Mouse (Mus musculus) gonadal fat pad, adult 2 months (tissue): ENCODE data around the gene Mcm10. TPM values are rescaled to one million over a fixed set of nuclear protein-coding genes. Genes with fewer than 3 reads are reported as not detected.

Source experiments
- DNase-seq: peaks from one replicate; pipeline ENCODE4 v3.0.0-alpha.2; 2012; ENCODE audit warnings: low read depth
- polyA plus RNA-seq: library from polyadenylated mRNA; depleted of rRNA; stranded (reverse); fragments of >200 nt; gene quantifications from 2 replicates; pipeline ENCODE4 v1.2.3, GENCODE M21; 2012; rRNA removed

Gene Mcm10
- polyA plus RNA-seq: 0.57 and 1.1 TPM in 2 replicates

DNA sequence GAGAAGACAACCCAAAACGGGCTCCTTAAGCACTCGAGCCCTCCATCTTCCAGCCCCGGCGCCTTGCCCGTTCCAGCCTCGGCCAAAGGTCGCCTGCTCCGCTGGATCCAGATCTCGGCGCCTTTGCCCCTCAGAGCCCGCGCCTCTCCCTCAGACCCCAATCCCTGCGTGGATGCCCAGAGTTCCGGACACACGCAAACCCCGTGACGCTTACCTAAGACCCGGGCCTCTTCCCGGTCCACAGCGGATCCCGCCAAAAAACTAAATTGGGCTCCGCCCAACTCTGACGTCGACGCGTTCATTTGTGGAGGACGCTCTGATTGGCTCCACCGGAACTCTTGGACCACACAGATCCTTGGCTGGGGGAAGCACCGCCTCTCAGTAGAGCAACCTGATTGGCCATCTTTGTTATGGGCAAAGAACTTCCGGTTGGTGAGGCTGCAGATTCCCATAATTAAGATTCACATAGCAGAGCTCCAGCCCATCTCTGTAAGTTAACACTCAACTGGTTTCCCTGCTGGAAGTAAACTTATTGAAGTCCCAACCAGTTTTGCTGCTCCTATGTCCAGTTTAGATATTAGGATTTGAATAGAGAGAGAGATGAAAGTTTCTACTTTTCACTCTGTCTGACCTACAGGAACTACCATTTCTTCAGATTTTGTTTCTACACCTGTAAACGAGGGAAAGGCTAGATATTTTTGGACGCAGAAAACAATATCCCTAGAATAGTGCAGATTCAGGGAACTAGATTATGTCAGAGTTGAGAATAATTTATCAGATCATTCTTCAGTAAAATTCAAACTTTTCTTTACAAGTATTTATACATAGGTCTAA, at the start of gene Mcm10:
Gene Mcm10, minus strand, starts transcription at position 301 of the 834 bp plus-strand sequence.
- peak; percentile 64 for DNase-seq

DNA sequence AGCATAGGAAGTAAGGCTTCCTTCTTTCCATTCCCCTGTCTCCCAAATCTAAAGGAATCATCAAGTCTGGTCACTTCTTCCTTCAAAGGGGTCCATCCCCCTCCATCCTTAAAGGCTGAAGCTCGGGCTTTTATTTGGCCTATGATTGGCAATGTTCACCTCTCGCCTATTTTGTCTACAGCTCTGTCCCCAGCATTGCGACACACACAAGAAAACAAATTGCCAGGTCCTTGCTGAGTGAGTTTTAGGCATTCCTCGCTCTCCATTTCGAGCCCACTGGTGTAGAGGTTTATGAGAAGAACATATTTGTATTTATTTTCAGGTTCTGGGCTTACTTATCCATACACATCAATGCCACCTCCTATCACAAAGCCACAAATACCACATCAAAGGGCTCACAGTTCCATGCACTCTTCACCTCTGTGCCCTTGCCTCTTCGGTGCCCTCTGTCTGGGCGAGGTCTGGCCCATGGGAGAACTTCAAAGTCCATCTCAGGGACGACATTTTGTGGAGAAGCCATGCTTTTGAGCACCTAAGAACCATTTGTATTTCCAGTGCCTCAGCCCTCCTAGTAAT, 48.6 kb upstream of the Mcm10 start:
- no peak for DNase-seq

DNA sequence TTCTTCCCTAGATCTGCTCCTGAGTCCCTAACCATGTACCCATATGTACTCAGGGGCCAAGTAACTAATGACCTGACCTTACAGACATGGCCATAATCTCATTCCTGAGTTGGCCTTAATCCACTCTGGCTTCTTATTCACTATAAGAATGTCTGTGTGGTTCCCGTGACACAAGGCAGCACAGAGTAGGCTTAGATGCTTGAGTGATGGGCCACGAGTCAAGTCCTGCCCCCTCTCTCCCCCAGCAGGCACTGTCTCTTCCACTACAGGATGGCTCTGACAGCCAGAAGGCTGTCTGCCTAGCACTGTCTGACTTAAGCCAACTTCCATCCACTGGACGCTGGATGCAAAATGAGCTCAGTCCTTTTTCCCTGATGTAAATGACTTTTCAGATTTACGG, 47.4 kb upstream of the Mcm10 start:
- DNase-seq: no peak

DNA sequence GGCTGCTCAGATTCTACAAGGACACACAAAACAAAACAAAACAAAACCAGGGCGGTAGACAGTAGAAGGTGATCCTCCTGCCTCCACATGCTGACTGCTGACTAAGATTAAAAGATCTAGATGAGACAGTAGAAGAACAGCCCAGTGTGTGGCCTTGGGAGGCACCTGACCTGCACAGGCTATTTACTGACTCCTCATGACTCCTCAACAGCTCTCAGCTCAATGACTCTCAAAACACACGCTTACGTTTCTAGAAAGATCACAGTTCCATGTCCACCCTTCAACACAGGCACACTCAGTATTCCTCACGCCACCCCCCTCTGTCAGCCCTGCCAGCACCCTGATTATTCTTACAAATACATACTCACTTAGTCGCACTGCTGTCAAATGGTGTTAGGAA, 45.8 kb upstream of the Mcm10 start:
- DNase-seq: no peak

- DNase-seq: no peak
These were observed 38.0 kb upstream of the Mcm10 start for GRCm38 (mm10) chr2:5050562-5050961.

- no peak for DNase-seq
These were observed 34.4 kb upstream of the Mcm10 start for GRCm38 (mm10) chr2:5047016-5047415.

DNA sequence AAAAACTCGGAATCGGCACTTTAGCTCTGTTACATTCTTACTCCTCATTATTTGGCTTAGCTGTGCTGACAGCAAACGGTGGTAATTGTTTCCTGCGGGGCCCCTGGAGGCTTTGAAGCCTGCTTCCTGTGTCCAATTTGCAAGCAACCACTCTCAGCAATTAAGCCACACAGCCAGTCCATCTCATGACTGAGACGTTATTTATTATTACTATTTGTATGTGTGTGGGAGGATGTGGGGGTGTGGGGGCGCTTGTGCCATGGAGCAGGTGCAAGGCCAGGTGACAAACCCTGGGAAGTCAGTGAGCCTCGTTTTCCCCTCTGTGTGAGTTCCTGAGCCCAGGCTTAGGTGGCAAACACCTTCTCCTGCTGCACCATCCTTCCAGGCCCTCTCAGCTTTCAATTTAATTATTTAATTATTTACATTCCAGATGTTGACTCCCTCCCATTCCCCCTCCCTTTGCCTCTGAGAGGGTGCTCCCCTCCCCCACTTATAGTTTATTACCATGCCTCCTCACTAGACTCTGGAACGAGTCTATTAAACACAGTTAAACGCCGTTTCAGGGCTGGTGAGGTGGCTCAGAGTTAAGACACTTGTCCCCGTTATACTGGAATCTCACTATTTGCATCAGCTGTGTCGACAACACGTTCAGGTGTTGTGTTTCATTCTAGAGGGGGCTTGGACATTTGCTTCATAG, 32.8 kb upstream of the Mcm10 start:
- DNase-seq: no peak

DNA sequence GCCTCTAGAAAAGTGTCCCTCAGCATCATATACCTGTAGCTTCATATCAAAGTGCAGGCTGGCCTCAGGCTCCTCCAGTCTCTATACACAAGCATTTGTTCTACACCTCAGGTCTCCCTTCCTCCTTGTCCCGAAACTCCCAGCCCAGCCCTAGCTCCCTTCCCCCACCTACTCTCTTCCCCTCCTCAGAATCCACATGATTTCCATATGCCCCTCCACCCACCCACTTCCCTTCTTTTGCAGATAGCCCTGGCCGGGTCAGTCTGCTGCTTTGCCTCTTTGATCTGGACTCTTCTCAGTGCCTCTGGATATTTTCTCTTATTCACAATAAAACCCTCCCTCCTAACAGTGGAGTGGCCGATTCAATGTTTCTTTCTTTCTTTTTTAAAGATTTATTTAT, 31.7 kb upstream of the Mcm10 start:
- no peak for DNase-seq

GRCm38 (mm10) chr2:5043476-5043761, 30.8 kb upstream of the Mcm10 start:
- DNase-seq: no peak

GRCm38 (mm10) chr2:5042616-5043475, 30.3 kb upstream of the Mcm10 start:
- DNase-seq: no peak

- no peak for DNase-seq
These were observed 29.3 kb upstream of the Mcm10 start for GRCm38 (mm10) chr2:5041854-5042253.

- no peak for DNase-seq
These were observed 27.9 kb upstream of the Mcm10 start for GRCm38 (mm10) chr2:5040281-5041161.

DNA sequence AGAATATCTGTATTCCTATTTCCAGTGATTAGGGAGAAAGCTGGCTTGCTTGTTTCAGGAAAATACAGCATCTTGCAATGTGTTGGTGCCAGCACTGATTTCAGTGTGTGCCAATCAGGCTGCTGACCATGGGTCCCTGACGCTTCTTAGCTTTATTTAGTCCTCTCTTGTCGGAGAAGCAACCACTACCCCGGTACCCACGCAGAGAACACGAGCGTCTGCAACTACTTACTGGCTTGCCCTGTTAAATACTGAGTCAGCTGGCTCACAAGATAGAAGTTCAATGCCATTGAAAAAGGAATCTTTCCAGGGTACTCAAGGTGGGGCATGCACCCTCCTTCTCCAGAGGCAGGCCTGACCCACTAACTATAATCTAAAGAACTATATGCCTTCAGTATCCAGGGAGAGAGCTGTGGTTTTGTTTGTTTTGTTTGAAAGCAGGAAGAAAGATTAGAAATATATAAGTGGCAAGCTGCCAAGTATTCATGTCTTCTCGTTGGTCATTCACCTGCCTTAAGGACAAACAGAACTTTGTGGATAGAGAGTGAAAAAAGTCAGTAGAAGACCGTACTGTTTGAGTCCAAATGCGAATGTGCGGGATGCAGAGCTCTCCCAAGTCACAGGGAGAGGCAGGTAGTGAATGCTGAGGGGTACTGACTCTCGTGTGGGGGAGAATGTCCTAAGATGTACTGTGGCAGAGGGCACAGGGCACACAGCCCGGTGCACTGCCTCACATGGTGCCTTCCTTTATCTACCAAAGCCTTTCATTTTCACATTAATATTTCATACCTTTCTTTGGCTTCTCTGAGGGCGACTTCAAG, 27.0 kb upstream of the Mcm10 start:
- no peak for DNase-seq

- DNase-seq: no peak
These were observed 25.7 kb upstream of the Mcm10 start for GRCm38 (mm10) chr2:5038320-5038719.

- DNase-seq: no peak
These were observed 24.8 kb upstream of the Mcm10 start for GRCm38 (mm10) chr2:5037390-5037789.

DNA sequence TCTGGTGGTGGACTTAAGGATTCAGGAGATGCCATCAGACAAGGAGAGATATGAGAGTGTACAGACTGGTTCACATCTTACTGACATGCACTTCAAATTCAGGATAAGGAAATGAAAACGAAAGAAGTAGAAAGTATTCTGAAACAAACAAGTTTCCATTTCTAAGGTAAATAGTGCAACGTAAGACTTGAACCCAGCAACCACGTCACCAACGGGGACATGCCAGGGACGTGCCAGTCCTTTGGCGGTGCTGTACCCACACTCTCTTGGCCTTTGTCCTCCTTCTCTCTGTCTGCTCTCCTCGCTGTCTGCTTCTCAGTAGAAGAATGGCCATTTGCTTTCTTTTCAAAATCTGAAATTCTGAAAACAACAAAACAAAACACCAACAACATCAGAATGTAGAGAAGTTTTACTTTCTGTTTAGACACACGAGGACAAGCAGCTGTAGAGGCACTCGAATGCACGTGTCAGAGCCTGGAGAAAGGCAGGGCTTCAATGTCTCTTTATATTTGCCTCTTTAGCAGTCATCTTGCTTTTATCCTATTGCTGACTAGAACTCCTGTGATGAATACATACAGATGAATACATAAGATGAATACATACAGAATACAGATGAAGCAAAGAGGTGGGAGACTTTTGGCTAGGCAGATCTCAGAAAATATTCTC, 24.0 kb upstream of the Mcm10 start:
- no peak for DNase-seq

DNA sequence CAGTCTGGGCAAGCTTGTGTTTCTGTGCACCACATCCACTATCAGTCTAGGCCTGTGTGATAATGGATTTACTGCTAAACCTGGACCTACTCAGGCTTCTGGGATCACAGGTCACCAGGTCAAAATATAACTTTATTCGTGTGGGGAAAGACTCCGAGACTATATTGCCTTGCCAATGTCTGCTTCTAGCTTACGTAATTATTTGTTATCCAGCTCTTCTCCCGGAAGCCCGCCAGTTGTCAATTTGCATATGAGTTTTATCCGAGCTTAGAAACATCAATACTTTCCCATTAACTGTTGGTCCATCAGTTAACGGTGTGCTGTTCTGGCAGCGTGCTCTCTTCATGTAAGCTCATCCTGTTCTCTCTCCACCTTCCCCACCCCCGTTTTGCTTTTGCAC, 22.6 kb upstream of the Mcm10 start:
- no peak for DNase-seq

- DNase-seq: no peak
These were observed 22.2 kb upstream of the Mcm10 start for GRCm38 (mm10) chr2:5034801-5035200.

DNA sequence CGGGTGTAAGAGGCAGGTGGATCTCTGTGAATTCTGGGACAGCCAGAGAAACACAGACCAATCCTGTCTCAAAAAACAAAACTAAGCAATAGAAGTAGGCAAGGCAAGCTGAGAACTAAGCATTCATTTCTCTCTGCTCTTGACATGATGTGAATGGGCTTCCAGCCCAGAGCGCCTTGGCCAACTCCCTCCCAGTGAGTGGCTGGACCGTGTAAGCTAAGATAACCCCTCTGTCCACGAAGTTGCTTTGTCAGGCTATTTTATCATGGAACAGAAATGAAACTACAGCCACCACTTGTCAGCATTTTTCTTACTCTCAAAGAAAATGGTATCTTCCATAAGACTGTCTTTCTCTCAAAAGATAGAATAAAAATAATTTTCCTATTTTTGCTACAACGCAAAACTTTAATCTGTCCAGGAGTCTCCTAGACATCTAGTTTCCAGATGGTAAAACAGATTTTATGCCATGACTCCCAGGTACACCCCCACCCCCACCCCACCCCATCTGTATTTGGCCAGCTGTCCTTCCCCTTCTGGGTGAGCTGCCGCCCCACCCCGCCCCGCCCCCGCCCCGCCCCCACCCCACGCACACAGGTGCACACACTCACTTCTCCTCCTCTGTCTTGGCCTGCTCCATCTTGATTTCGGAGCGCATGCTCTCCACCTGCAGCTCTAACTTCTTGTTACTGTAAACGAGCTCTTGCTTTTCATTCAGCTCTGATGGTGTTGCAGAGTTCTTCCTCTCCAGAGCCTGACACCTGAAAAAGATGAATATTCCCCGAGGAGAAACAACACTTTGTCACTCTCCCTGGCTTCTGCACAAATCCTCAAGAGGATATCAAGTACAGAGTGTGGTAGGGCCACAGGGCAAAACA, 21.2 kb upstream of the Mcm10 start:
- no peak for DNase-seq
